8 mouse cellular contexts compared by ENCODE assay signal in the genomic region with DNA sequence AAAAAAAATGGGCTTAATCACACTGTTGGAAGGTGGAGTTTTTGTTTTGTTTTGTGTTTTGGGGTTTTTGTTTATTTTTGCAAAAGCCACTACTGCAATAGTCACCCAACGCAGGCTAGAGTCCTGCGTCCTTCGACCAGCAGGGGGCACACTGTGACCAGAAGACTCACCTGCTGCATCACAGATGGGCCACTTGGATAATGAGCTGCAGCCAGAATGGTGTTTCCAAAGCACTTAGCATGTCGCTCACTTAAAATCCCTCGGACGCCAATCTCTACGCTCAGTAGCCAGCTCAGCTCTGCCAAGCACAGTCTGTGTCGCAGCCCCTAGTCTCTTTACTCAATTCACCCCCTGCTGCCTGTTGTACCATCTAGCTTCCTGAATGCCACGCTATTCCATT. TPM values are rescaled to one million over a fixed set of nuclear protein-coding genes. Genes with fewer than 3 reads are reported as not detected.
A peak's percentile ranks its signal among the peaks of the same experiment; 100 is the strongest.
DNase-seq lines count a peak whose midpoint lies in the region; ATAC-seq and TF ChIP-seq lines count a peak whose summit lies in the region.

No protein-coding gene starts in this region.

- 27% methylated on average over 9 of the region's 9 CpGs for WGBS in thymus, adult 2 months
- WGBS in kidney, adult 2 months, result 23% methylated on average over 9 of the region's 9 CpGs
- WGBS in limb, embryonic 14.5 days, result 23% methylated on average over 9 of the region's 9 CpGs
- WGBS in neural tube, embryonic 11.5 days, result 25% methylated on average over 9 of the region's 9 CpGs

- no peaks in the 10 kb centered on the region for H3K9me3 ChIP-seq in limb, embryonic 14.5 days (ENCODE audit: control insufficient read depth, low read length)
- H3K9me3 ChIP-seq in neural tube, embryonic 11.5 days (ENCODE audit: control insufficient read depth, low read length), result no peaks in the 10 kb centered on the region

- TF ChIP-seq POLR2A in thymus, adult 2 months (IDR thresholded peaks at IDR 0.05; ENCODE audit: control insufficient read depth, extremely low read depth, insufficient read depth, low read length, poor library complexity), result no peak
- TF ChIP-seq POLR2A in kidney, adult 2 months (IDR thresholded peaks at IDR 0.05; ENCODE audit: low read depth, low read length), result no peak
- no peak for TF ChIP-seq POLR2A in limb, embryonic 14.5 days (IDR thresholded peaks at IDR 0.05; ENCODE audit: borderline replicate concordance, extremely low read depth, insufficient read depth, insufficient read length)

- H3K9ac ChIP-seq in limb, embryonic 14.5 days (ENCODE audit: low read depth, low read length, severe bottlenecking), result no peak overlapping the region
- H3K9ac ChIP-seq in neural tube, embryonic 11.5 days (ENCODE audit: low read length), result no peak overlapping the region

- no peak overlapping the region for H3K4me3 ChIP-seq in thymus, adult 2 months (ENCODE audit: control insufficient read depth, insufficient read depth, low read length)
- H3K4me3 ChIP-seq in kidney, adult 2 months (ENCODE audit: insufficient read depth, low read depth, low read length), result no peak overlapping the region
- H3K4me3 ChIP-seq in limb, embryonic 14.5 days (replicated peaks; ENCODE audit: low read length), result no peak overlapping the region
- no peak overlapping the region for H3K4me3 ChIP-seq in neural tube, embryonic 11.5 days (ENCODE audit: low read depth, low read length)

- H3K36me3 ChIP-seq in thymus, adult 2 months (ENCODE audit: control insufficient read depth, insufficient read depth, low read length), result no peaks in the 10 kb centered on the region
- no peaks in the 10 kb centered on the region for H3K36me3 ChIP-seq in kidney, adult 2 months (ENCODE audit: control insufficient read depth, insufficient read depth, low read length)
- no peaks in the 10 kb centered on the region for H3K36me3 ChIP-seq in limb, embryonic 14.5 days (ENCODE audit: control insufficient read depth, insufficient read depth, low read length)
- no peaks in the 10 kb centered on the region for H3K36me3 ChIP-seq in neural tube, embryonic 11.5 days (ENCODE audit: control insufficient read depth, insufficient read depth, low read length)

- DNase-seq in thymus, adult 2 months, result peak; percentile 49
- no peak for DNase-seq in thymus, adult 18-20 months
- peak; percentile 82 to 87 for DNase-seq in cerebellum, postnatal 14 days
- DNase-seq in gastrocnemius, postnatal 10 days, result peak; percentile 83
- peak; percentile 59 for DNase-seq in kidney, adult 2 months
- peak; percentile 78 for DNase-seq in limb, embryonic 14.5 days (ENCODE audit: low spot score)
- DNase-seq in neural tube, embryonic 11.5 days (ENCODE audit: low spot score), result peak; percentile 76
- peak; percentile 52 for DNase-seq in urinary bladder, adult 2 months (ENCODE audit: low spot score)

- H3K4me2 ChIP-seq in limb, embryonic 14.5 days (replicated peaks; ENCODE audit: low read depth, low read length, severe bottlenecking), result no peak overlapping the region
- no peak overlapping the region for H3K4me2 ChIP-seq in neural tube, embryonic 11.5 days (ENCODE audit: low read depth)

- H3K27ac ChIP-seq in thymus, adult 2 months (ENCODE audit: control insufficient read depth, insufficient read depth, low read length), result no peak overlapping the region
- H3K27ac ChIP-seq in kidney, adult 2 months (ENCODE audit: insufficient read depth, low read depth, low read length), result no peak overlapping the region
- no peak overlapping the region for H3K27ac ChIP-seq in limb, embryonic 14.5 days (replicated peaks; ENCODE audit: low read depth, low read length)
- no peak overlapping the region for H3K27ac ChIP-seq in neural tube, embryonic 11.5 days (ENCODE audit: low read depth, low read length)

- peak; percentile 71; the same call in 1 of the 2 replicates for ATAC-seq in limb, embryonic 14.5 days (ENCODE audit: low FRiP score, low read depth)
- ATAC-seq in neural tube, embryonic 11.5 days (ENCODE audit: insufficient read depth, low FRiP score, low TSS enrichment), result no peak

- H3K27me3 ChIP-seq in thymus, adult 2 months (ENCODE audit: control insufficient read depth, insufficient read depth, low read length), result peaks cover 8% of the 10 kb centered on the region
- H3K27me3 ChIP-seq in kidney, adult 2 months (replicated peaks; ENCODE audit: control insufficient read depth, insufficient read depth, low read length), result no peaks in the 10 kb centered on the region
- peaks cover 39% of the 10 kb centered on the region for H3K27me3 ChIP-seq in limb, embryonic 14.5 days (ENCODE audit: control insufficient read depth, insufficient read depth, low read length)
- peaks cover 38% of the 10 kb centered on the region for H3K27me3 ChIP-seq in neural tube, embryonic 11.5 days (ENCODE audit: control insufficient read depth, insufficient read depth, low read length)

- no peaks in the 10 kb centered on the region for H3K4me1 ChIP-seq in thymus, adult 2 months (replicated peaks; ENCODE audit: control insufficient read depth, insufficient read depth, low read length)
- no peaks in the 10 kb centered on the region for H3K4me1 ChIP-seq in kidney, adult 2 months (ENCODE audit: control insufficient read depth, insufficient read depth, low read length)
- H3K4me1 ChIP-seq in limb, embryonic 14.5 days (ENCODE audit: control insufficient read depth, insufficient read depth, low read length), result no peaks in the 10 kb centered on the region
- H3K4me1 ChIP-seq in neural tube, embryonic 11.5 days (ENCODE audit: control insufficient read depth, insufficient read depth, low read length), result no peaks in the 10 kb centered on the region

- peak; percentile 78 for TF ChIP-seq CTCF in thymus, adult 2 months (IDR thresholded peaks at IDR 0.05; ENCODE audit: borderline replicate concordance, control insufficient read depth, extremely low read depth, insufficient read depth, low read length, poor library complexity)
- TF ChIP-seq CTCF in kidney, adult 2 months (conservative IDR thresholded peaks at IDR 0.05; ENCODE audit: insufficient read depth, insufficient read length, low read depth, low read length), result peak; percentile 91

RNA-seq across cellular contexts. Expression of a gene that starts 57.5 kb away (rescaled TPM):
- polyA plus RNA-seq in thymus, adult 2 months (2012; rRNA removed), result 3.3 and 14.7 TPM in 2 replicates
- total RNA-seq in gastrocnemius, postnatal 10 days (2021), result 100 to 1,000 TPM; 350 to 362 TPM
- 3.1 and 3.8 TPM in 2 replicates for polyA plus RNA-seq in kidney, adult 2 months (2012; rRNA removed)
- 8.2 and 9.9 TPM in 2 replicates for polyA plus RNA-seq in limb, embryonic 14.5 days (2012; rRNA removed)
- polyA plus RNA-seq in limb, embryonic 14.5 days (2014; fragmentation: Nextera tagmentation; extraction: Ambion mirVana), result 2.1 and 2.6 TPM in 2 replicates
- 0.50 and 0.52 TPM in 2 replicates for polyA plus RNA-seq in neural tube, embryonic 11.5 days (2014; fragmentation: Nextera tagmentation; extraction: Ambion mirVana)
- polyA plus RNA-seq in urinary bladder, adult 2 months (2012; rRNA removed), result 113 and 164 TPM in 2 replicates

Comparison
In these comparisons a context has a peak if more than half of its experiments do, and no peak if none do; other contexts are left out.
1. DNase-seq: peak in thymus, adult 2 months (single experiment), cerebellum, postnatal 14 days (2 of 2), gastrocnemius, postnatal 10 days (single experiment), kidney, adult 2 months (single experiment), limb, embryonic 14.5 days (single experiment), neural tube, embryonic 11.5 days (single experiment) and urinary bladder, adult 2 months (single experiment); none in thymus, adult 18-20 months (0 of 2).